Mouse (Mus musculus) neural tube, embryonic 14.5 days (tissue): ENCODE results near the gene Cenpk. TPM values are rescaled to one million over a fixed set of nuclear protein-coding genes. Genes with fewer than 3 reads are reported as not detected.

Source experiments
- polyA plus RNA-seq: library from polyadenylated mRNA; unstranded; fragments of >200 nt; fragmentation: Nextera tagmentation; extraction: Ambion mirVana; gene quantifications from 2 replicates; pipeline ENCODE4 v1.2.1, GENCODE M21; 2014

Cenpk gene
- polyA plus RNA-seq, 1 experiment from 2014 or later = 8.3 TPM

Other genes starting within 250 kb of the Cenpk start
- gene Nln, start 119.0 kb upstream of the Cenpk start, polyA plus RNA-seq = 63.6 and 71.6 TPM in 2 replicates
- gene Sgtb, start 118.9 kb upstream of the Cenpk start, polyA plus RNA-seq = 33.0 and 38.5 TPM in 2 replicates
- gene Trappc13, start 50.1 kb upstream of the Cenpk start, polyA plus RNA-seq = 62.5 and 64.0 TPM in 2 replicates
- gene Trim23, start 49.8 kb upstream of the Cenpk start, polyA plus RNA-seq = 42.7 and 43.5 TPM in 2 replicates
- gene Ppwd1, start 232 bp downstream of the Cenpk start, polyA plus RNA-seq = 8.3 and 8.5 TPM in 2 replicates
- 1.9 TPM in 2 replicates for gene Adamts6, start 59.2 kb downstream of the Cenpk start, polyA plus RNA-seq